Mouse (Mus musculus) lung, postnatal 0 days (tissue): ENCODE results near the gene Cc2d2b.

Experiments
- CTCF ChIP-seq: IDR thresholded peaks from 2 replicates; pipeline ENCODE4 v1.5.1; 2016; ENCODE audit warnings: antibody characterized with exemption, mild to moderate bottlenecking
- EP300 ChIP-seq: IDR thresholded peaks from 2 replicates; pipeline ENCODE4 v1.6.1; 2016; ENCODE audit warnings: antibody characterized with exemption, mild to moderate bottlenecking, control low read depth

DNA sequence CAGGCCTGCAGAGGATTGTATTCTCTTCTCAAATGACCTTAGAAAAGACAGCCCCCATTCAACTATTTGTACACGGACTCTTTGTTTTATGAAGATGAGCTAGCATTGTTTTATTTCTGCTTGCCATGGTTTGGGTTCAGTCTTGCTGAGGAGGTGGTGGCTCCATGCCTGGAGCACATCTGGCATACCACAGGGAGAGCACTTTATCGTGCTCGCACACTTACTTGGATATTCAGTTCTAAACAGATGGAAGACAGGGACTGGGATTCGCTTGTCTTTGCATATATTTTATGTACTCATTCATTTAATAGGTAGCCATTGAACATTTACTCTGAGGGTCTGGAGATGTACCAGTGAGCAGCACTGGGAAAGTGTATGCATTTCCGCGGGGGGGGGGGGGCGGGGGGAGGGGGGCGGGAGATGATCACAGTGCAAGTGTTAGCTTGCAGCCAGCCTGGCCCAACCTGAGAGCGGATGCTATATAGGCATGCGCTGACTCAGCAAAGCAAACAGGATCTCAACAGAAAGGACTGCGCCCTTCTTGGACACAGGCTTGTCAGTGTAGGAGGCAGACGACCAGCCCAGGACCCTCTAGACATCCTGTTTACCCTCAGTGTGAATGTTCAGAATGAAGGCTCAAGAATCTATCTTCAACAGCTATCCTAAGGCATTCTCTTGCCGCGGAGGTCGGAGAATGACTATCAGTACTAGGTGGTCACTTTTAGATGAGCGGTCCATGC lies 35.5 kb upstream of the Cc2d2b start:
- TF ChIP-seq EP300 (no peak), CTCF (no peak)
